Mouse (Mus musculus): ENCODE results near the gene Sptlc2. TPM values are rescaled to one million over a fixed set of nuclear protein-coding genes. Genes with fewer than 3 reads are reported as not detected.
"Not testable (repeated sequence)": the region's sequence is repeated elsewhere in the genome, so short reads cannot be mapped to it uniquely, and the experiment has no call there.

Sptlc2 gene
- polyA plus RNA-seq, 1 experiment from 2014 or later: 76.9 TPM

DNA sequence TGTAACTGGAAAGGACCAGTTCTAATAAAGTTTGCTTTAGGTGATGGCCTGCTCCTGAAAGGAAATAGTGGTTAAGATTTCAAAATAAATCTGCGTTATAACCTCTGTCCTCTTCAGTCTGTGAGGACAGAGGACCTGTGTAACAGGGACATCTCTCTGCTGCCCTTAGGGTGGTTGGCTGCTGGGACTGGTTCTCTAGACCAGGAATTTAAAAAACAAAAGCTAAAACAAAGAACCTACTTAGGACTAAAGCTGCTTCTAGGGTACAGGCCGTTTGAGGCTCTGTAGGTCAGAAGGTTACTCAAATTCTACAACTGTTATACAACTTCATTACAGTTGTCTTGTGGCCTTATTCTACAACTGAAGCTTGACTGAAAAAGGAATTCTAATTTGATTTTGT, 75.1 kb downstream of the Sptlc2 start:
- no peak overlapping the region for H3K4me3 ChIP-seq
- WGBS: 85% methylated on average over 2 of the region's 2 CpGs

GRCm38 (mm10) chr12:87306584-87306844, 81.6 kb downstream of the Sptlc2 start:
- not testable (repeated sequence) for H3K27me3 ChIP-seq (ENCODE audit: insufficient read depth, poor library complexity, severe bottlenecking); H3K27ac ChIP-seq; H3K4me1 ChIP-seq; DNase-seq (ENCODE audit: low spot score); H3K4me3 ChIP-seq; H3K9me3 ChIP-seq
- peaks cover 29% of the 10 kb centered on the region for H3K36me3 ChIP-seq
- WGBS: 85% methylated on average over 4 of the region's 4 CpGs

More for the DNA sequence above, 75.1 kb downstream of the Sptlc2 start:
- H3K27ac ChIP-seq: no peak overlapping the region
- H3K27me3 ChIP-seq (ENCODE audit: insufficient read depth, poor library complexity, severe bottlenecking): no peaks in the 10 kb centered on the region
- peaks cover 41% of the 10 kb centered on the region for H3K36me3 ChIP-seq
- no peaks in the 10 kb centered on the region for H3K9me3 ChIP-seq
- no peak for DNase-seq (ENCODE audit: low spot score)
- H3K4me1 ChIP-seq: no peaks in the 10 kb centered on the region

- 0 out of 2 replicates have a peak, but pooled peaks cover 3% of the 10 kb centered on the region for H3K27me3 ChIP-seq (ENCODE audit: insufficient read depth, poor library complexity, severe bottlenecking)
- no peak overlapping the region for H3K4me3 ChIP-seq
- 42% methylated on average over 13 of the region's 13 CpGs for WGBS
- peaks cover 27% of the 10 kb centered on the region for H3K36me3 ChIP-seq
- no peak overlapping the region for H3K27ac ChIP-seq
- H3K4me1 ChIP-seq: peaks cover 5% of the 10 kb centered on the region; the same call in 1 of the 2 replicates
- no peak for DNase-seq (ENCODE audit: low spot score)
- H3K9me3 ChIP-seq: no peaks in the 10 kb centered on the region
Observed at GRCm38 (mm10) chr12:87305767-87306583, 82.2 kb downstream of the Sptlc2 start.

DNA sequence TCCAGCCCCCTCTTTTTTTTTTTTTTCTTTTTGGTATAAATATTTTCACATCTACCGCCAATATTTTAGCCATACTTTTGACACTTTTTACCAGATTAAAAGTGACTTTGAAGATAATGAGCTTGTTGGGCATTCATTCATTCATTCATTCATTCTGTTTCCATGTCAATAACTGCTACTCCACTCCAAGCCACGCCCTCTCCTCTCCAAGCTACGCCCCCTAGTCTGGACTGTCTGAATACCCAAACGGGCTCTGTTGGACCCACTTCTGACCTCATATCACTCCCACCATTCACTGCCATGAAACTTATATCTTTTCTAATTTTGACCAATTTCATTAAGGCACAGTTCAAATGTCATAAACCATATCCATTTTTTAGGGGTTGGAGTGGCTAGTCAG, 87.0 kb downstream of the Sptlc2 start:
- WGBS: 49% methylated on average over 4 of the region's 4 CpGs
- Histone ChIP-seq H3K4me1 (peaks cover 21% of the 10 kb centered on the region), H3K4me3 (no peak overlapping the region), H3K27me3 (ENCODE audit: insufficient read depth, poor library complexity, severe bottlenecking) (peaks cover 18% of the 10 kb centered on the region), H3K36me3 (no peaks in the 10 kb centered on the region), H3K9me3 (no peaks in the 10 kb centered on the region), H3K27ac (no peak overlapping the region)
- no peak for DNase-seq (ENCODE audit: low spot score)

GRCm38 (mm10) chr12:87300441-87300690, 87.8 kb downstream of the Sptlc2 start:
- Histone ChIP-seq H3K36me3 (no peaks in the 10 kb centered on the region), H3K4me1 (peaks cover 15% of the 10 kb centered on the region), H3K9me3 (no peaks in the 10 kb centered on the region), H3K4me3 (peak overlapping the region; percentile 80), H3K27me3 (ENCODE audit: insufficient read depth, poor library complexity, severe bottlenecking) (peaks cover 18% of the 10 kb centered on the region), H3K27ac (peak overlapping the region; percentile 88; the same call in 1 of the 2 replicates)
- WGBS: 2% methylated on average over 9 of the region's 9 CpGs
- DNase-seq (ENCODE audit: low spot score): no peak

GRCm38 (mm10) chr12:87299657-87300440, 88.3 kb downstream of the Sptlc2 start, which contains the start of gene Ism2:
Ism2 (minus strand) TSS chr12:87299705.
- Histone ChIP-seq H3K27ac (peak within 1 kb of the TSS; percentile 88), H3K9me3 (no peaks in the 10 kb centered on the region), H3K36me3 (no peaks in the 10 kb centered on the region), H3K4me3 (peak within 1 kb of the TSS; percentile 80), H3K4me1 (peaks cover 15% of the 10 kb centered on the region), H3K27me3 (ENCODE audit: insufficient read depth, poor library complexity, severe bottlenecking) (peaks cover 18% of the 10 kb centered on the region)
- under 1% methylated on average over 83 of the region's 86 CpGs for WGBS
- DNase-seq (ENCODE audit: low spot score): no peak

- H3K36me3 ChIP-seq: no peaks in the 10 kb centered on the region
- H3K4me1 ChIP-seq: peaks cover 15% of the 10 kb centered on the region
- peak; percentile 72 for DNase-seq (ENCODE audit: low spot score)
- H3K27ac ChIP-seq: peak overlapping the region; percentile 88
- 8% methylated on average over 29 of the region's 29 CpGs for WGBS
- peak overlapping the region; percentile 80 for H3K4me3 ChIP-seq
- no peaks in the 10 kb centered on the region for H3K9me3 ChIP-seq
- peaks cover 18% of the 10 kb centered on the region for H3K27me3 ChIP-seq (ENCODE audit: insufficient read depth, poor library complexity, severe bottlenecking)
Observed at GRCm38 (mm10) chr12:87299037-87299656, 89.0 kb downstream of the Sptlc2 start.

DNA sequence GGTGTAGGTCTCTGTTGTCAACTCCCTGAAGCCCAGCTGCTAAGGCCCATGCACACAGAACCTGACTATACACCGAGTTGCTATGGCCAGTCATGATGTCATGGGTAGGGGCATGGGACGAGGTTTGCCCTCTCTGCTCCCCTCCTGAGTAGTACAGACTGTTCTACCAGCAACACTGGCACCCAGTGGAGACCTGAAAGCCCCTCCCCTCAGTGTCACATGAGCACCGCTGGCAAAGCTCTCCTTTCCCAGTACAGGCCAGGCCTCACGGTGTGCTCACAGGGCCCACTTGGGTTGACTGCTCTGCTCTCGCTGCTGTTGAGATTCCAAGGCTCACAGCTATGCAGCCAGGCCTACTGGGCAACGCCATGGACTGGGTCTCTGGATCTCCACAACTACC, 94.2 kb downstream of the Sptlc2 start:
- WGBS: 64% methylated on average over 6 of the region's 6 CpGs
- Histone ChIP-seq H3K4me3 (no peak overlapping the region), H3K4me1 (no peaks in the 10 kb centered on the region), H3K27ac (no peak overlapping the region), H3K36me3 (no peaks in the 10 kb centered on the region), H3K9me3 (no peaks in the 10 kb centered on the region), H3K27me3 (ENCODE audit: insufficient read depth, poor library complexity, severe bottlenecking) (peaks cover 8% of the 10 kb centered on the region)
- no peak for DNase-seq (ENCODE audit: low spot score)

DNA sequence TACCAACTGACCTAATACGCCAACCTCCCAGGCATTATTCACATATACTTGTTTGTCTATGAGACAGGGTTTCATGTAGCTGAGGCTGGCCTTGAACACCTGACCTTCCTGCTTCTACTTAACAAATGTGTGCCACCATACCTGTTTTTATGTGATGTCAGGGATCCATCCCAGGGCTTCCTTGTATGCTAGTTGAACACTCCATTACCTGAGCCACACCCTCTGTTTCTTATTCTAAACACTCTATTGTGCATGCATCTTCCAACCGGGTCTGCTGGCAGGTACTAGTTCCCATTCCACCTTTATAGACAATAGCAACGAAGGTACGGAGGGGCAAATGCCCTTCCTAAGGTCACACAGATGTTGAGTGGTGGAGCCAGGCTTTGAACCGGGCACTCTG, 99.1 kb downstream of the Sptlc2 start:
- H3K27me3 ChIP-seq (ENCODE audit: insufficient read depth, poor library complexity, severe bottlenecking): no peaks in the 10 kb centered on the region
- H3K36me3 ChIP-seq: no peaks in the 10 kb centered on the region
- WGBS: 85% methylated on average over 5 of the region's 5 CpGs
- no peak for DNase-seq (ENCODE audit: low spot score)
- no peak overlapping the region for H3K4me3 ChIP-seq
- no peaks in the 10 kb centered on the region for H3K4me1 ChIP-seq
- H3K9me3 ChIP-seq: no peaks in the 10 kb centered on the region
- no peak overlapping the region for H3K27ac ChIP-seq

DNA sequence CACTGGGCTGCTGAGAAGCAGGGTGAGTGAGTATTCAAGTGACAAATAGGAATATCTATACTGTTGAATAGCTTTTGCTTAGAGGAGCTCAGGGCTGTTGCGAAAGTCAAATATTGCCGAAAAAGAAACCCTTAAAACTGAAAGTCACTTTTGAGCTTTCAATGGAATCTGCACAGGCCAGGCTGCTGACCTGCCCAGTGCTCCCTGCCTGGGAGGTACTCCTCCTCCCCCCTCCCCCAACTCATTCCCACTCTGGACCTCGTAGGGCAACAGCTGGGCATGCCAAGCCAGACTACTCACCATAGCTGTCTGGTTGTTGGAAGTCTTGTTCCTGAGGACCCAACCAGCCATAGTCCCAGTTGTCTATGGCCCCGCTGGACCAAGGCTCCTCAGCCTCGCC, 103.4 kb downstream of the Sptlc2 start:
- H3K9me3 ChIP-seq: no peaks in the 10 kb centered on the region
- WGBS: 85% methylated on average over 5 of the region's 5 CpGs
- H3K36me3 ChIP-seq: no peaks in the 10 kb centered on the region
- H3K27ac ChIP-seq: no peak overlapping the region
- H3K4me1 ChIP-seq: peaks cover 14% of the 10 kb centered on the region
- no peak overlapping the region for H3K4me3 ChIP-seq
- no peak for DNase-seq (ENCODE audit: low spot score)
- H3K27me3 ChIP-seq (ENCODE audit: insufficient read depth, poor library complexity, severe bottlenecking): no peaks in the 10 kb centered on the region

- Histone ChIP-seq H3K27me3 (ENCODE audit: insufficient read depth, poor library complexity, severe bottlenecking) (no peaks in the 10 kb centered on the region), H3K4me1 (peaks cover 19% of the 10 kb centered on the region), H3K36me3 (no peaks in the 10 kb centered on the region), H3K27ac (no peak overlapping the region), H3K4me3 (no peak overlapping the region), H3K9me3 (no peaks in the 10 kb centered on the region)
- whole genome bisulfite sequencing: 69% methylated on average over 4 of the region's 4 CpGs
- no peak for DNase-seq (ENCODE audit: low spot score)
Observed at GRCm38 (mm10) chr12:87284268-87284667, 103.9 kb downstream of the Sptlc2 start.

GRCm38 (mm10) chr12:87283706-87284105, 104.4 kb downstream of the Sptlc2 start:
- H3K27ac ChIP-seq: no peak overlapping the region
- WGBS: 65% methylated on average over 7 of the region's 7 CpGs
- no peak overlapping the region for H3K4me3 ChIP-seq
- H3K27me3 ChIP-seq (ENCODE audit: insufficient read depth, poor library complexity, severe bottlenecking): no peaks in the 10 kb centered on the region
- H3K36me3 ChIP-seq: no peaks in the 10 kb centered on the region
- H3K4me1 ChIP-seq: peaks cover 24% of the 10 kb centered on the region
- DNase-seq (ENCODE audit: low spot score): no peak
- H3K9me3 ChIP-seq: no peaks in the 10 kb centered on the region

DNA sequence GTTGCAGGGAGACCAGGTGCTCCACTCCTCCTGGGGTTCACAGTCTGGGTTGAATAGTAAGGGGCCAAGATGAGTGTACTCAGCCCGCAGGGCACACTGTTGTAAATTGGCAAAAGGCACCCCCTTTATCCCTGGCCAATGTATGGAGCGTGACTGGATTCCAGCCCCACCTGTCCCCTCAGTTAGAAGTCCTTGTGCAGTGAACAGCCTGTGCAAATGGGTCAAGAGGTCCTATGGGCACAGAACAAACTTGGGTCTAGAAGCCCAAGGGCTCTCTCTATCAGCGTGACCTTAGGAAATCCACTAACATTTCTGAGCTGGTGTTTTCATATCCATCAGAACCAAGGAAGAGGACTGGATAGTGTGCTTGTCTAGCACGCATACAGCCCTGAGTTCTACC, 105.4 kb downstream of the Sptlc2 start:
- Histone ChIP-seq H3K27ac (no peak overlapping the region), H3K27me3 (ENCODE audit: insufficient read depth, poor library complexity, severe bottlenecking) (no peaks in the 10 kb centered on the region), H3K36me3 (no peaks in the 10 kb centered on the region), H3K4me1 (peaks cover 33% of the 10 kb centered on the region), H3K9me3 (no peaks in the 10 kb centered on the region), H3K4me3 (no peak overlapping the region)
- WGBS: 88% methylated on average over 4 of the region's 4 CpGs
- DNase-seq (ENCODE audit: low spot score): no peak
